Mouse (Mus musculus) liver, embryonic 16.5 days (tissue): Measurements from ENCODE around the gene Ppp1r12c. TPM values are rescaled to one million over a fixed set of nuclear protein-coding genes. Genes with fewer than 3 reads are reported as not detected.

Experiments used
- ATAC-seq: fragments of 200-750 bp; cut with Nextera tagmentation; 2 replicates; pipeline ENCODE4 v1.8.0; 2017; ENCODE audit warnings: low read depth, mild to moderate bottlenecking, moderate number of reproducible peaks, moderate library complexity
- H3K27ac ChIP-seq: fragments of 300-500 bp; sonication (generic); 2 replicates; pipeline ENCODE4 v1.5.1; 2014; ENCODE audit warnings: mild to moderate bottlenecking, low read length
- H3K27me3 ChIP-seq: fragments of 300-500 bp; sonication (generic); 2 replicates; pipeline ENCODE4 v1.6.1; 2014; ENCODE audit warnings: low read depth, low read length, mixed read lengths; ENCODE audit not compliant: control insufficient read depth, insufficient read depth
- H3K36me3 ChIP-seq: fragments of 300-500 bp; sonication (generic); 2 replicates; pipeline ENCODE4 v1.6.1; 2014; ENCODE audit warnings: mild to moderate bottlenecking; ENCODE audit not compliant: control insufficient read depth, insufficient read depth
- H3K4me1 ChIP-seq: fragments of 300-500 bp; sonication (generic); 2 replicates; pipeline ENCODE4 v1.6.1; 2014; ENCODE audit warnings: low read depth, low read length, mixed read lengths; ENCODE audit not compliant: control insufficient read depth
- H3K4me2 ChIP-seq: fragments of 300-500 bp; sonication (generic); 2 replicates; pipeline ENCODE4 v1.6.1; 2014; ENCODE audit warnings: low read depth, low read length, mixed read lengths
- H3K4me3 ChIP-seq: fragments of 300-500 bp; sonication (generic); 2 replicates; pipeline ENCODE4 v1.5.1; 2014; ENCODE audit warnings: low read depth, mild to moderate bottlenecking, low read length
- H3K9ac ChIP-seq: fragments of 300-500 bp; sonication (generic); 2 replicates; pipeline ENCODE4 v1.6.1; 2014; ENCODE audit warnings: low read depth, low read length
- H3K9me3 ChIP-seq: fragments of 300-500 bp; sonication (generic); replicated peaks from 2 replicates; pipeline ENCODE4 v1.6.1; 2016; ENCODE audit warnings: low read length; ENCODE audit not compliant: control insufficient read depth
- WGBS: fragments of 180-500 bp; shearing (Covaris S2); extraction: QIAGEN DNeasy Blood & Tissue Kit; methylation state at CpG from one replicate; pipeline ENCODE4 v1.1.7; 2014; ENCODE audit not compliant: insufficient replicate concordance; 5-methylcytosine and 5-hydroxymethylcytosine counted together
- polyA plus RNA-seq: library from polyadenylated mRNA; unstranded; fragments of >200 nt; fragmentation: Nextera tagmentation; extraction: Ambion mirVana; gene quantifications from 2 replicates; pipeline ENCODE4 v1.2.1, GENCODE M21; 2015

Gene Ppp1r12c
- polyA plus RNA-seq, 1 experiment from 2014 or later: 8.0 TPM

DNA sequence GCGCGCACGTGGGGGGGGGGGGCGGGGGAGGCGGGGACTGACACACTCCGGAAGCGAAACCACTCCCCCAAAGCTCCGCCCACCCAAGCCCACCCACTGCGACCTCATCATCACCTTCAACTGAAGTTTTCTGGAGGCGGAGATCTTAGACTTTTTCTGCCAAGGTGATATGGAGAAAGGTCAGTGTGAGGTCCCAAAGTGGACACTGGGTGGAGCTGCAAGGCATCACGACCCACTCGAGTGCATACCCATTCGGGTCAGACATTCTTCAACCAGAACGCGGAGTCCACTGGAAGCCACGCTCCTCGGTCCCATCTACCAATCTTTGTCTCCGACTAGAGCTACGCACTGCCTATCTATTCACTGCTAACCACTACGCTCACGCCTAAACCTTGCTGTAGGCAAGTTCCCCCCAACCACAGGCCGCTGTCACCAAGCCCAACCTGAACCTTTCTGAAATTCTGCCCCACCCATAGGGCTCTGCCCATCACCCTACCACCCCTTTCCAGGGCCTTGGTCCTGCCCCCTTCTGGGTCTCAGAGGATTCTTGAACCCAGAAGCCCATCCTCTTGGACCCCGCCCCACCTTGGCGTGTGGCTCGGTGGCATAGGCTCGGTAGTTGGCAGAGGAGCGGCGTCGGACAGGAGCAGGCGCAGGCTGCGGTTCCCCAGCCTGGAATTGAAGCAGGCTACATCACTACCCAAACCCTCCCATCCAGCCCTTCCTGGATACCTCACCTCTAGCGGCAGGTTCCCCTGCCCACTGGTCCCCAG is 19.9 kb upstream of the Ppp1r12c start:
- Histone ChIP-seq H3K36me3 (no peaks in the 10 kb centered on the region), H3K4me1 (no peaks in the 10 kb centered on the region; the same call in none of the 2 replicates), H3K27ac (no peak overlapping the region), H3K9me3 (no peaks in the 10 kb centered on the region), H3K4me2 (peak overlapping the region; percentile 28; the same call in 1 of the 2 replicates), H3K9ac (no peak overlapping the region), H3K27me3 (peaks cover 10% of the 10 kb centered on the region), H3K4me3 (no peak overlapping the region)
- ATAC-seq: no peak
- WGBS: 30% methylated on average over 29 of the region's 32 CpGs

- no peaks in the 10 kb centered on the region for H3K36me3 ChIP-seq
- H3K4me3 ChIP-seq: no peak overlapping the region
- H3K4me1 ChIP-seq: peaks cover under 1% of the 10 kb centered on the region; the same call in 1 of the 2 replicates
- H3K27ac ChIP-seq: no peak overlapping the region
- H3K9ac ChIP-seq: no peak overlapping the region
- WGBS: 18% methylated on average over 1 of the region's 1 CpGs
- no peak for ATAC-seq
- H3K9me3 ChIP-seq: no peaks in the 10 kb centered on the region
- H3K27me3 ChIP-seq: peaks cover 10% of the 10 kb centered on the region
- H3K4me2 ChIP-seq: no peak overlapping the region
These were observed 17.0 kb upstream of the Ppp1r12c start for GRCm38 (mm10) chr7:4518487-4518886.

DNA sequence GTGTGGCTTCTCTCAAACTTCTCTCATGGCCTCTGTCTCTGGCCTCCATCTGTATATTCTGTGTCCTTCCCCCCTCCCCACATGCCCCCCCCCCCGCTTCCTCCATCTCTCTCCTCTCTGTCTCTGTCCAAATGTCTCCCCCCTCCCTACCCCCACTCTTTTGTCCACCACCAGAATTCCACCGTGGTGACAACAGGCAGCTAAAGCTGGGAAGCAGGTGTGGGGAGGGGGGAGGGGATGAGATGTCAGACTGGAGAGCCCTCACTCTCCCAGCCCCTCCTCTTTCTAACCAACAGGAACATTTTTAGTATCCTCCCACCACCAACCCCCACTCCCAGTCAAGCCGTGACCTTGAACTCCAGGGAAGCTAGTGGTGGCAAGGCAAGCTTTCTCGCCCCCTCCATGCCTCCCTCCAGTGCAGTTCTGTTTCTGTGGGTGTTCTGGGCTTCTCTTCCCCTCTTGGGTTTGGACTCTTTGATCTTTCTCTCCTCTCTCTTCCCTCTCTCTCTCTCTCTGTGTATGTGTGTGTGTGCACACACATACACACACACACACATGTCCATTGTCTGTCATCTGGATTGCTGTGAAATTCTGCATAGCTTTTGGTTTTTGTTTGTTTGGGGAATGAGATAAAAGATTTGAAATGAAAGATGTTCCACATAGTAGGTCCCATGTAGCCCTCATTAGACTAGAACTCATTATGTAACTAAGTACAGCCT is 15.0 kb upstream of the Ppp1r12c start, which contains the start of gene Tnnt1:
Tnnt1 (minus strand) TSS at position 51 of the 719 bp plus-strand sequence.
- H3K9me3 ChIP-seq: no peaks in the 10 kb centered on the region
- no peaks in the 10 kb centered on the region for H3K36me3 ChIP-seq
- WGBS: 18% methylated on average over 4 of the region's 4 CpGs
- no peak within 1 kb of the TSS for H3K4me3 ChIP-seq
- H3K27me3 ChIP-seq: peaks cover 10% of the 10 kb centered on the region
- H3K27ac ChIP-seq: no peak within 1 kb of the TSS
- no peak within 1 kb of the TSS for H3K4me2 ChIP-seq
- no peak for ATAC-seq
- H3K9ac ChIP-seq: no peak within 1 kb of the TSS
- H3K4me1 ChIP-seq: peaks cover 2% of the 10 kb centered on the region; the same call in 1 of the 2 replicates

- Histone ChIP-seq H3K27ac (no peak overlapping the region), H3K9me3 (no peaks in the 10 kb centered on the region), H3K4me3 (no peak overlapping the region), H3K36me3 (no peaks in the 10 kb centered on the region), H3K9ac (no peak overlapping the region), H3K27me3 (peaks cover 4% of the 10 kb centered on the region), H3K4me1 (peaks cover 2% of the 10 kb centered on the region; the same call in 1 of the 2 replicates), H3K4me2 (no peak overlapping the region)
- WGBS: 55% methylated on average over 6 of the region's 6 CpGs
- no peak for ATAC-seq
These were observed 14.4 kb upstream of the Ppp1r12c start for GRCm38 (mm10) chr7:4515853-4516252.

DNA sequence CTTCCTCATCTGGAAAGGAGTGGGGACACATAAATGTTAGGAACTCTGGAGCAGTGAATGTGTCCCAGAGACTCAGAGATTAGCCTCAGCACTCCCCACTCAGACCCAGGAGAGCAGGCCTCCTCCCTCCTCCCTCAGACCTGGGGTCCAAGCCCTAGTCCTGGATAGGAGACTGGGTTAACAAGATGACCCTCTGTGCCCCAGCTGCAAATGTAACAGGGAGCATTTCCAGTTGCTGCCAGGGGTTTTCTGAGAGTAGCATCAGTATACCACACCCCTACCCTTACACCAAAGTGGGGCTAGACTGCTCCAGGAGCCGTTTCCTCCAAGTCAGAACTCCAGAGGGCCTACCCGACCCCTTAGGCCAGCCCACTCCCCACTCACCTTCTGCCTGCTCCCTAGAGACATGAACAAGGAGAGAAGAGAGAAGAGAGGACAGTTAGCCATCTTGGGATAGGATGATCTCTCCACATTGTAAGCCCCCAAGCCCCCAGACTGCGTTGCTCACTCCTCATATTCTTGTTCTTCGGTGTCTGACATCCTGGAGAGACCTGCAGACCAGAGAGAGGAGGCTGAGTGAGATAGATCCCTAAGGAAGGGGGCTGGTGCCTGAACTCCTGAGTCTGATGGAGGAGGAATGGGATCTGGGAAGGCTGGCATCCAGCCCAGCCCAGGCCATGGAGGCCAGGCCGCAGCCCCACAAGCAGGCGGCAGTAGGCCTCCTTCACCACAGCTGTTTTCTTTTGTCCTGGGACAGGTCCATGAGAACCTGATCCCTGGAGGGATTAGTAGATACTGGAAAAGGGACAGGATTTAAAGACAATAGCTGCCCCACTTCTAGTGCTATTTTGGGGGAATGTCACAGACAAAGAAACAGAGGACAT is 12.6 kb upstream of the Ppp1r12c start:
- Histone ChIP-seq H3K9me3 (no peaks in the 10 kb centered on the region), H3K4me1 (peaks cover 9% of the 10 kb centered on the region; the same call in 1 of the 2 replicates), H3K36me3 (no peaks in the 10 kb centered on the region), H3K27me3 (no peaks in the 10 kb centered on the region), H3K27ac (no peak overlapping the region), H3K4me2 (no peak overlapping the region), H3K9ac (no peak overlapping the region), H3K4me3 (no peak overlapping the region)
- ATAC-seq: no peak
- 68% methylated on average over 6 of the region's 6 CpGs for WGBS

- H3K9ac ChIP-seq: no peak overlapping the region
- no peak overlapping the region for H3K4me2 ChIP-seq
These were observed 11.8 kb upstream of the Ppp1r12c start for GRCm38 (mm10) chr7:4513236-4513635.

DNA sequence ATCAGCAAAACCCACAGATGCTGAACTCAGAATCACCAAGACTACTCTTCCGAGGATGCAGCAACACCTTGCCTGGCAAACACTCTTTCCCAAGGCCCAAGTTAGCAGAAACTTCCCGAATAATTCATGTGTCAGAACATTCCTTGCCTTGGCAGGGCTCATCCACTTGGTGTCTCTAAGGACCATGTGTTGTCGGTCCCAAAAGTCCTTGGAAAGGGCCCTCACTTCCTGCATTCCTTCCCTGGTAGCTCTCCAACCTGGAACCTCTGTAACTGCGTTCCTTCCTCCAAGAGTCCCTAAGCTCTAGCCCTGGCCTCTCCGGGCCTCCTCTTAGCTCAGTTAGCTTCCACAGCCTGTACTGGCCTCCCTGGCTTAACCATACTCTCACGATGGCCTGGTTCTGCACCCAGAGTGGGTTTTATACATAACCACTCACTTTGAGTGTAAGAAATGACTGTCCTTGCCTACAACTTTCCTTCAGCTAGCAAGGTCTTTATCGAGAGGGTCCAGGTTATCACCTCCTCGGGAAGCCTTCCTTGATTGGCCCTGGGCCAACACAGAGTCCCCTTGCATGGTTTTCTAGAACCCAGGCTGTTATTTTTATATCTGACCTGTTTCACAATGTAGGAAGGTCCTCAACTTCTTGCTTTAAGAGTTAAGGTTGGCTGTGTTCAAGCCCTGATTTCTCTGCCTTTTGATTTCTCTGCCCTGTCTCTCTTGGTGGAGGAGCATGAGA is 10.2 kb upstream of the Ppp1r12c start:
- WGBS: 64% methylated on average over 8 of the region's 8 CpGs
- Histone ChIP-seq H3K27me3 (no peaks in the 10 kb centered on the region), H3K4me3 (no peak overlapping the region), H3K4me2 (no peak overlapping the region), H3K27ac (no peak overlapping the region), H3K9ac (no peak overlapping the region), H3K9me3 (no peaks in the 10 kb centered on the region), H3K36me3 (no peaks in the 10 kb centered on the region), H3K4me1 (peaks cover 12% of the 10 kb centered on the region)
- ATAC-seq: no peak

More at GRCm38 (mm10) chr7:4513236-4513635, 11.8 kb upstream of the Ppp1r12c start:
- Histone ChIP-seq H3K27me3 (no peaks in the 10 kb centered on the region), H3K36me3 (no peaks in the 10 kb centered on the region), H3K4me1 (peaks cover 9% of the 10 kb centered on the region; the same call in 1 of the 2 replicates), H3K9me3 (no peaks in the 10 kb centered on the region), H3K27ac (no peak overlapping the region), H3K4me3 (no peak overlapping the region)
- 19% methylated on average over 13 of the region's 13 CpGs for WGBS
- ATAC-seq: no peak; the same call in 1 of the 2 replicates
